Mouse (Mus musculus) kidney, embryonic 14.5 days (tissue): Measurements from ENCODE around the gene Rnase11. TPM values are rescaled to one million over a fixed set of nuclear protein-coding genes. Genes with fewer than 3 reads are reported as not detected.

Experiments
- ATAC-seq: fragments of 200-750 bp; cut with Nextera tagmentation; 2 replicates; pipeline ENCODE4 v1.8.0; 2017; ENCODE audit warnings: moderate number of reproducible peaks, mild to moderate bottlenecking, moderate TSS enrichment, moderate library complexity; ENCODE audit not compliant: low FRiP score, low TSS enrichment
- H3K27ac ChIP-seq: fragments of 300-500 bp; sonication (generic); 2 replicates; pipeline ENCODE4 v1.5.1; 2014; ENCODE audit warnings: low read depth, mild to moderate bottlenecking, low read length, moderate library complexity, mixed read lengths
- H3K27me3 ChIP-seq: fragments of 300-500 bp; sonication (generic); 2 replicates; pipeline ENCODE4 v1.6.1; 2014; ENCODE audit warnings: mild to moderate bottlenecking, low read length; ENCODE audit not compliant: control insufficient read depth, insufficient read depth
- H3K36me3 ChIP-seq: fragments of 300-500 bp; sonication (generic); 2 replicates; pipeline ENCODE4 v1.6.1; 2014; ENCODE audit warnings: low read length, mixed read lengths; ENCODE audit not compliant: control insufficient read depth, insufficient read depth
- H3K4me1 ChIP-seq: fragments of 300-500 bp; sonication (generic); 2 replicates; pipeline ENCODE4 v1.6.1; 2014; ENCODE audit warnings: low read length, mixed read lengths; ENCODE audit not compliant: control insufficient read depth, insufficient read depth
- H3K4me2 ChIP-seq: fragments of 300-500 bp; sonication (generic); replicated peaks from 2 replicates; pipeline ENCODE4 v1.6.1; 2014; ENCODE audit warnings: low read depth, mild to moderate bottlenecking, low read length
- H3K4me3 ChIP-seq: fragments of 300-500 bp; sonication (generic); 2 replicates; pipeline ENCODE4 v1.5.1; 2014; ENCODE audit warnings: mild to moderate bottlenecking, low read length
- H3K9ac ChIP-seq: fragments of 300-500 bp; sonication (generic); 2 replicates; pipeline ENCODE4 v1.6.1; 2014; ENCODE audit warnings: low read depth, mild to moderate bottlenecking, low read length, moderate library complexity
- H3K9me3 ChIP-seq: fragments of 300-500 bp; sonication (generic); 2 replicates; pipeline ENCODE4 v1.6.1; 2016; ENCODE audit warnings: low read length; ENCODE audit not compliant: control insufficient read depth
- WGBS: fragments of 180-500 bp; shearing (Covaris S2); extraction: QIAGEN DNeasy Blood & Tissue Kit; methylation state at CpG from one replicate; pipeline ENCODE4 v1.1.7; 2014; 5-methylcytosine and 5-hydroxymethylcytosine counted together
- polyA plus RNA-seq: library from polyadenylated mRNA; unstranded; fragments of >200 nt; fragmentation: Nextera tagmentation; extraction: Ambion mirVana; gene quantifications from 2 replicates; pipeline ENCODE4 v1.2.1, GENCODE M21; 2014

Rnase11 gene
- polyA plus RNA-seq, 1 experiment from 2014 or later, result 1.1 TPM

- WGBS, result 92% methylated on average over 8 of the region's 8 CpGs
- no peak within 1 kb of the TSS for H3K4me2 ChIP-seq
Measured at GRCm38 (mm10) chr14:51007152-51007801, 42.7 kb downstream of the Rnase11 start, which contains the start of gene Rnase10. Gene Rnase10 (plus strand): TSS chr14:51007751.

More at GRCm38 (mm10) chr14:51007152-51007801, 42.7 kb downstream of the Rnase11 start, which contains the start of gene Rnase10:
- H3K4me1 ChIP-seq, result no peaks in the 10 kb centered on the region
- no peaks in the 10 kb centered on the region for H3K27me3 ChIP-seq
- H3K4me3 ChIP-seq, result no peak within 1 kb of the TSS
- no peak within 1 kb of the TSS for H3K9ac ChIP-seq
- no peak within 1 kb of the TSS for H3K27ac ChIP-seq
- H3K9me3 ChIP-seq, result no peaks in the 10 kb centered on the region
- ATAC-seq, result no peak
- no peaks in the 10 kb centered on the region for H3K36me3 ChIP-seq

Other genes starting within 250 kb of the Rnase11 start
- gene Ccnb1ip1, start 242.4 kb downstream of the Rnase11 start, polyA plus RNA-seq, result not detected in 2 replicates
- gene Parp2, start 242.3 kb downstream of the Rnase11 start, polyA plus RNA-seq, result 75.8 and 75.9 TPM in 2 replicates
- gene Tep1, start 179.6 kb downstream of the Rnase11 start, polyA plus RNA-seq, result 10.3 and 10.6 TPM in 2 replicates
- gene Klhl33, start 152.7 kb downstream of the Rnase11 start, polyA plus RNA-seq, result 0.11 and 0.20 TPM in 2 replicates
- gene Osgep, start 125.3 kb downstream of the Rnase11 start, polyA plus RNA-seq, result 168 and 198 TPM in 2 replicates
- gene Apex1, start 125.2 kb downstream of the Rnase11 start, polyA plus RNA-seq, result 354 and 419 TPM in 2 replicates
- gene Pip4p1, start 119.3 kb downstream of the Rnase11 start, polyA plus RNA-seq, result 40.1 and 63.0 TPM in 2 replicates
- gene Pnp, start 119.1 kb downstream of the Rnase11 start, polyA plus RNA-seq, result 80.6 and 83.0 TPM in 2 replicates
- gene Gm49342, start 105.6 kb downstream of the Rnase11 start, polyA plus RNA-seq, result not detected in 2 replicates
- 0.99 and 1.2 TPM in 2 replicates for gene Pnp2, start 94.2 kb downstream of the Rnase11 start, polyA plus RNA-seq
- gene Rnase10, start 42.4 kb downstream of the Rnase11 start, polyA plus RNA-seq, result not detected in 2 replicates
- gene Rnase9, start 8.3 kb downstream of the Rnase11 start, polyA plus RNA-seq, result 0.35 TPM in 1 of 2 replicates, not detected in the other
- 16.5 and 18.5 TPM in 2 replicates for gene Rnase12, start 7.5 kb upstream of the Rnase11 start, polyA plus RNA-seq
- gene Olfr750, start 24.3 kb upstream of the Rnase11 start, polyA plus RNA-seq, result not detected in 2 replicates
- 38.9 and 41.8 TPM in 2 replicates for gene Rnase4, start 40.9 kb upstream of the Rnase11 start, polyA plus RNA-seq
- gene Ang, start 41.0 kb upstream of the Rnase11 start, polyA plus RNA-seq, result 6.3 and 9.5 TPM in 2 replicates
- 2.1 and 2.5 TPM in 2 replicates for gene Eddm3b, start 64.3 kb upstream of the Rnase11 start, polyA plus RNA-seq
- 0.38 and 0.49 TPM in 2 replicates for gene Rnase6, start 73.7 kb upstream of the Rnase11 start, polyA plus RNA-seq
- 0.53 and 0.65 TPM in 2 replicates for gene Rnase1, start 96.6 kb upstream of the Rnase11 start, polyA plus RNA-seq
- gene Rnase2b, start 112.1 kb upstream of the Rnase11 start, polyA plus RNA-seq, result not detected in 2 replicates
- not detected in 2 replicates for gene Ang2, start 149.0 kb upstream of the Rnase11 start, polyA plus RNA-seq
- not detected in 2 replicates for gene Ear14, start 153.2 kb upstream of the Rnase11 start, polyA plus RNA-seq
- not detected in 2 replicates for gene Rnase2a, start 205.9 kb upstream of the Rnase11 start, polyA plus RNA-seq